Mouse (Mus musculus): ENCODE measurements at regions not wholly inside any gene's neighbourhood (a gene's known extent, or its start where the extent isn't known, plus 50 kb on each side); places are given as distances from the start of the nearest gene placed in this dataset.

GRCm38 (mm10) chr3:120457912-120458311, 673.6 kb upstream of the Ptbp2 start:
- no peaks in the 10 kb centered on the region for H3K9me3 ChIP-seq (replicated peaks; ENCODE audit: insufficient read depth, low read length)
- no peak for DNase-seq (ENCODE audit: low read depth, low spot score)

GRCm38 (mm10) chr3:120441127-120441526, 656.9 kb upstream of the Ptbp2 start:
- Histone ChIP-seq H3K9me3 (replicated peaks; ENCODE audit: insufficient read depth, low read length) (no peaks in the 10 kb centered on the region), H3K4me3 (ENCODE audit: control insufficient read depth in 1 of 2, insufficient read depth in 1 of 2, low read depth in 2 of 2, low read length in 2 of 2) (no peak overlapping the region), H3K27ac (ENCODE audit: control insufficient read depth, low read depth, low read length) (no peak overlapping the region), H3K4me1 (ENCODE audit: control insufficient read depth in 1 of 2, insufficient read depth in 2 of 2, low read length in 2 of 2) (no peaks in the 10 kb centered on the region), H3K36me3 (ENCODE audit: control insufficient read depth in 1 of 2, insufficient read depth in 2 of 2, low read length in 2 of 2) (no peaks in the 10 kb centered on the region), H3K27me3 (ENCODE audit: control insufficient read depth in 1 of 2, insufficient read depth in 2 of 2, low read length in 2 of 2) (no peaks in the 10 kb centered on the region), H3K79me2 (ENCODE audit: control insufficient read depth, insufficient read depth, low read length, poor library complexity) (no peaks in the 10 kb centered on the region), H3K9ac (ENCODE audit: control insufficient read depth, low read depth, low read length, poor library complexity, severe bottlenecking) (no peak overlapping the region)
- TF ChIP-seq TAL1 (IDR thresholded peaks at IDR 0.05; ENCODE audit: low read length) (no peak), UBTF (IDR thresholded peaks at IDR 0.05; ENCODE audit: borderline replicate concordance, insufficient read depth, low read depth, low read length) (no peak), CHD1 (IDR thresholded peaks at IDR 0.05; ENCODE audit: low read depth, low read length) (no peak), POLR2AphosphoS5 (IDR thresholded peaks at IDR 0.05; ENCODE audit: borderline replicate concordance, low read depth, low read length) (no peak), ETS1 (IDR thresholded peaks at IDR 0.05; ENCODE audit: low read depth, low read length) (no peak), MAX (IDR thresholded peaks at IDR 0.05; ENCODE audit: low read length) (no peak), ZKSCAN1 (IDR thresholded peaks at IDR 0.05; ENCODE audit: low read depth, low read length) (no peak), GABPA (IDR thresholded peaks at IDR 0.05; ENCODE audit: low read depth, low read length) (no peak), KAT2A (conservative IDR thresholded peaks at IDR 0.05; ENCODE audit: low read depth, low read length) (no peak), ZNF384 (IDR thresholded peaks at IDR 0.05; ENCODE audit: low read depth, low read length) (no peak), NRF1 (IDR thresholded peaks at IDR 0.05; ENCODE audit: insufficient read depth, low read depth, low read length, poor library complexity, severe bottlenecking) (no peak), GATA1 (IDR thresholded peaks at IDR 0.05; ENCODE audit: low read depth, low read length) (no peak), SMC3 (IDR thresholded peaks at IDR 0.05; ENCODE audit: low read depth, low read length) (no peak), ZMIZ1 (IDR thresholded peaks at IDR 0.05; ENCODE audit: low read depth, low read length) (no peak), BHLHE40 (IDR thresholded peaks at IDR 0.05; ENCODE audit: borderline replicate concordance, low read depth, low read length) (no peak), TBP (IDR thresholded peaks at IDR 0.05; ENCODE audit: low read depth, low read length) (no peak), MAZ (IDR thresholded peaks at IDR 0.05; ENCODE audit: low read depth, low read length) (no peak), MAFK (IDR thresholded peaks at IDR 0.05; ENCODE audit: borderline replicate concordance, low read depth, low read length) (no peak), E2F4 (IDR thresholded peaks at IDR 0.05; ENCODE audit: borderline replicate concordance, low read depth, low read length) (no peak), TCF12 (IDR thresholded peaks at IDR 0.05; ENCODE audit: low read depth, low read length) (no peak)
- DNase-seq (ENCODE audit: low read depth, low spot score), result no peak

More at GRCm38 (mm10) chr3:120457912-120458311, 673.6 kb upstream of the Ptbp2 start:
- H3K4me3 ChIP-seq (ENCODE audit: control insufficient read depth in 1 of 2, insufficient read depth in 1 of 2, low read depth in 2 of 2, low read length in 2 of 2), result no peak overlapping the region
- H3K27ac ChIP-seq (ENCODE audit: control insufficient read depth, low read depth, low read length), result no peak overlapping the region
- TF ChIP-seq USF1 (IDR thresholded peaks at IDR 0.05; ENCODE audit: low read depth, low read length) (no peak), ELF1 (IDR thresholded peaks at IDR 0.05; ENCODE audit: low read depth, low read length) (no peak), BHLHE40 (IDR thresholded peaks at IDR 0.05; ENCODE audit: borderline replicate concordance, low read depth, low read length) (no peak), SMC3 (IDR thresholded peaks at IDR 0.05; ENCODE audit: low read depth, low read length) (no peak), MAZ (IDR thresholded peaks at IDR 0.05; ENCODE audit: low read depth, low read length) (no peak), CTCF (IDR thresholded peaks at IDR 0.05 in 2 of 3, conservative IDR thresholded peaks at IDR 0.05 in 1 of 3; ENCODE audit: control insufficient read depth in 1 of 3, insufficient read depth in 1 of 3, low read depth in 2 of 3, low read length in 3 of 3, poor library complexity in 1 of 3, severe bottlenecking in 1 of 3) (no peak), USF2 (IDR thresholded peaks at IDR 0.05; ENCODE audit: borderline replicate concordance in 1 of 2, insufficient read depth in 1 of 2, low read depth in 1 of 2, low read length in 2 of 2) (no peak), NELFE (IDR thresholded peaks at IDR 0.05; ENCODE audit: low read depth, low read length) (no peak), EP300 (IDR thresholded peaks at IDR 0.05; ENCODE audit: low read depth in 1 of 2, low read length in 2 of 2) (no peak), POLR2AphosphoS2 (IDR thresholded peaks at IDR 0.05; ENCODE audit: low read length) (no peak), SIN3A (IDR thresholded peaks at IDR 0.05; ENCODE audit: low read length) (no peak), TCF12 (IDR thresholded peaks at IDR 0.05; ENCODE audit: low read depth, low read length) (no peak)
- H3K79me2 ChIP-seq (ENCODE audit: control insufficient read depth, insufficient read depth, low read length, poor library complexity), result no peaks in the 10 kb centered on the region
- no peaks in the 10 kb centered on the region for H3K27me3 ChIP-seq (ENCODE audit: control insufficient read depth in 1 of 2, insufficient read depth in 2 of 2, low read length in 2 of 2)
- no peaks in the 10 kb centered on the region for H3K36me3 ChIP-seq (ENCODE audit: control insufficient read depth in 1 of 2, insufficient read depth in 2 of 2, low read length in 2 of 2)
- no peaks in the 10 kb centered on the region for H3K4me1 ChIP-seq (ENCODE audit: control insufficient read depth in 1 of 2, insufficient read depth in 2 of 2, low read length in 2 of 2)
- H3K9ac ChIP-seq (ENCODE audit: control insufficient read depth, low read depth, low read length, poor library complexity, severe bottlenecking), result no peak overlapping the region

Data from MEL (cell line).